Mouse (Mus musculus) lung, embryonic 14.5 days (tissue): ENCODE data around the gene Adra2b. TPM values are rescaled to one million over a fixed set of nuclear protein-coding genes. Genes with fewer than 3 reads are reported as not detected.
A peak's percentile ranks its signal among the peaks of the same experiment; 100 is the strongest.

Experiments used
- ATAC-seq: fragments of 200-750 bp; cut with Nextera tagmentation; 2 replicates; pipeline ENCODE4 v1.8.0; 2017; ENCODE audit warnings: mild to moderate bottlenecking, moderate TSS enrichment, moderate library complexity; ENCODE audit not compliant: insufficient read depth
- DNase-seq: peaks from one replicate; pipeline ENCODE4 v3.0.0-alpha.2; 2015
- H3K27ac ChIP-seq: fragments of 300-500 bp; sonication (generic); 2 replicates; pipeline ENCODE4 v1.5.1; 2014; ENCODE audit warnings: low read depth, mild to moderate bottlenecking, moderate library complexity
- H3K27me3 ChIP-seq: fragments of 300-500 bp; sonication (generic); 2 replicates; pipeline ENCODE4 v1.6.1; 2014; ENCODE audit warnings: low read length, control low read depth; ENCODE audit not compliant: insufficient read depth
- H3K36me3 ChIP-seq: fragments of 300-500 bp; sonication (generic); 2 replicates; pipeline ENCODE4 v1.6.1; 2014; ENCODE audit warnings: control low read depth; ENCODE audit not compliant: insufficient read depth
- H3K4me1 ChIP-seq: fragments of 300-500 bp; sonication (generic); 2 replicates; pipeline ENCODE4 v1.6.1; 2014; ENCODE audit warnings: antibody characterized with exemption, control low read depth; ENCODE audit not compliant: insufficient read depth
- H3K4me2 ChIP-seq: fragments of 300-500 bp; sonication (generic); 2 replicates; pipeline ENCODE4 v1.6.1; 2014; ENCODE audit warnings: mild to moderate bottlenecking
- H3K4me3 ChIP-seq: fragments of 300-500 bp; sonication (generic); 2 replicates; pipeline ENCODE4 v1.5.1; 2014; ENCODE audit warnings: low read depth, low read length
- H3K9ac ChIP-seq: fragments of 300-500 bp; sonication (generic); 2 replicates; pipeline ENCODE4 v1.6.1; 2014
- H3K9me3 ChIP-seq: fragments of 300-500 bp; sonication (generic); 2 replicates; pipeline ENCODE4 v1.6.1; 2016; ENCODE audit warnings: low read depth, low read length, control low read depth
- CTCF ChIP-seq: IDR thresholded peaks from 2 replicates; pipeline ENCODE4 v1.5.1; 2016; ENCODE audit warnings: antibody characterized with exemption, low read depth
- WGBS: fragments of 180-500 bp; shearing (Covaris S2); extraction: QIAGEN DNeasy Blood & Tissue Kit; methylation state at CpG from one replicate; pipeline ENCODE4 v1.1.7; 2014; 5-methylcytosine and 5-hydroxymethylcytosine counted together
- polyA plus RNA-seq: library from polyadenylated mRNA; unstranded; fragments of >200 nt; fragmentation: Nextera tagmentation; extraction: Ambion mirVana; gene quantifications from 2 replicates; pipeline ENCODE4 v1.2.1, GENCODE M21; 2014

The Adra2b gene
- polyA plus RNA-seq, 1 experiment from 2014 or later, result not detected

GRCm38 (mm10) chr2:127363696-127364095, 688 bp downstream of the Adra2b start:
- TF ChIP-seq CTCF, result no peak
- Histone ChIP-seq H3K27me3 (peaks cover 54% of the 10 kb centered on the region), H3K4me2 (peak overlapping the region; percentile 79), H3K36me3 (no peaks in the 10 kb centered on the region), H3K9me3 (no peaks in the 10 kb centered on the region), H3K9ac (no peak overlapping the region), H3K4me1 (peaks cover 3% of the 10 kb centered on the region; the same call in 1 of the 2 replicates), H3K27ac (no peak overlapping the region), H3K4me3 (peak overlapping the region; percentile 42)
- ATAC-seq (no peak), DNase-seq (no peak)
- whole genome bisulfite sequencing, result 4% methylated on average over 20 of the region's 20 CpGs

- Histone ChIP-seq H3K4me1 (peaks cover 3% of the 10 kb centered on the region; the same call in 1 of the 2 replicates), H3K4me2 (peak overlapping the region; percentile 79), H3K36me3 (no peaks in the 10 kb centered on the region), H3K27me3 (peaks cover 54% of the 10 kb centered on the region), H3K9me3 (no peaks in the 10 kb centered on the region), H3K9ac (no peak overlapping the region), H3K4me3 (peak overlapping the region; percentile 42; the same call in 1 of the 2 replicates), H3K27ac (no peak overlapping the region)
- 16% methylated on average over 8 of the region's 8 CpGs for WGBS
- DNase-seq (no peak), ATAC-seq (no peak)
- TF ChIP-seq CTCF, result no peak
Measured at GRCm38 (mm10) chr2:127364452-127364851, 1.4 kb downstream of the Adra2b start.

- no peak for DNase-seq
- WGBS, result 27% methylated on average over 10 of the region's 10 CpGs
- no peak overlapping the region for H3K9ac ChIP-seq
- peaks cover 42% of the 10 kb centered on the region for H3K27me3 ChIP-seq
- no peak overlapping the region for H3K27ac ChIP-seq
- TF ChIP-seq CTCF, result no peak
- H3K4me1 ChIP-seq, result peaks cover 3% of the 10 kb centered on the region; the same call in 1 of the 2 replicates
- no peaks in the 10 kb centered on the region for H3K36me3 ChIP-seq
- no peak for ATAC-seq
- no peak overlapping the region for H3K4me3 ChIP-seq
- H3K4me2 ChIP-seq, result no peak overlapping the region
- H3K9me3 ChIP-seq, result no peaks in the 10 kb centered on the region
Measured at GRCm38 (mm10) chr2:127367126-127367820, 4.3 kb downstream of the Adra2b start.

- Histone ChIP-seq H3K9ac (no peak overlapping the region), H3K4me1 (no peaks in the 10 kb centered on the region), H3K4me3 (no peak overlapping the region), H3K36me3 (no peaks in the 10 kb centered on the region), H3K4me2 (no peak overlapping the region), H3K27ac (no peak overlapping the region), H3K27me3 (peaks cover 17% of the 10 kb centered on the region), H3K9me3 (no peaks in the 10 kb centered on the region)
- DNase-seq (no peak), ATAC-seq (no peak)
- WGBS, result 45% methylated on average over 5 of the region's 5 CpGs
- no peak for TF ChIP-seq CTCF
Measured at GRCm38 (mm10) chr2:127369703-127370376, 6.8 kb downstream of the Adra2b start.

GRCm38 (mm10) chr2:127370561-127371483, 7.8 kb downstream of the Adra2b start:
- H3K4me3 ChIP-seq, result no peak overlapping the region; the same call in 1 of the 2 replicates
- ATAC-seq, result peak; percentile 69

GRCm38 (mm10) chr2:127371484-127371861, 8.5 kb downstream of the Adra2b start:
- ATAC-seq (peak; percentile 55; the same call in 1 of the 2 replicates), DNase-seq (no peak)
- Histone ChIP-seq H3K4me3 (no peak overlapping the region), H3K36me3 (no peaks in the 10 kb centered on the region), H3K4me1 (no peaks in the 10 kb centered on the region), H3K9me3 (no peaks in the 10 kb centered on the region), H3K4me2 (no peak overlapping the region; the same call in 1 of the 2 replicates), H3K9ac (no peak overlapping the region), H3K27me3 (peaks cover under 1% of the 10 kb centered on the region; the same call in 1 of the 2 replicates), H3K27ac (no peak overlapping the region)
- 43% methylated on average over 1 of the region's 1 CpGs for WGBS
- no peak for TF ChIP-seq CTCF

More at GRCm38 (mm10) chr2:127370561-127371483, 7.8 kb downstream of the Adra2b start:
- peak overlapping the region; percentile 35 for H3K4me2 ChIP-seq
- H3K36me3 ChIP-seq, result no peaks in the 10 kb centered on the region
- no peaks in the 10 kb centered on the region for H3K9me3 ChIP-seq
- H3K27me3 ChIP-seq, result peaks cover 7% of the 10 kb centered on the region; the same call in 1 of the 2 replicates
- H3K27ac ChIP-seq, result no peak overlapping the region
- no peak overlapping the region; the same call in 1 of the 2 replicates for H3K9ac ChIP-seq
- 22% methylated on average over 9 of the region's 9 CpGs for WGBS
- H3K4me1 ChIP-seq, result no peaks in the 10 kb centered on the region
- TF ChIP-seq CTCF, result no peak
- no peak for DNase-seq
